Mouse (Mus musculus): Measurements from ENCODE around the gene Rpl19. TPM values are rescaled to one million over a fixed set of nuclear protein-coding genes. Genes with fewer than 3 reads are reported as not detected.
A peak's percentile ranks its signal among the peaks of the same experiment; 100 is the strongest.

The Rpl19 gene
- total RNA-seq, 1 experiment from 2014 or later = 1,171 TPM

GRCm38 (mm10) chr11:98075195-98075808 is 48.8 kb downstream of the Rpl19 start:
- peak; percentile 83 for ATAC-seq (replicated peaks; ENCODE audit: insufficient number of reproducible peaks, low FRiP score, low TSS enrichment, poor library complexity, severe bottlenecking)

- ATAC-seq (replicated peaks; ENCODE audit: insufficient number of reproducible peaks, low FRiP score, low TSS enrichment, poor library complexity, severe bottlenecking) = no peak
These were observed 50.6 kb downstream of the Rpl19 start for GRCm38 (mm10) chr11:98077086-98077485.

Other genes starting within 250 kb of the Rpl19 start
- 1,225 to 1,795 TPM (median 1,736 TPM) in 3 replicates for gene Rpl23, start 244.3 kb upstream of the Rpl19 start, total RNA-seq (2017)
- 199 to 392 TPM (median 246 TPM) in 3 replicates for gene Lasp1, start 227.7 kb upstream of the Rpl19 start, total RNA-seq (2017)
- 0.96 to 3.0 TPM in 2 of 3 replicates, not detected in the other for gene B230217C12Rik, start 185.9 kb upstream of the Rpl19 start, total RNA-seq (2017)
- 0.53 to 2.1 TPM (median 1.5 TPM) in 3 replicates for gene Fbxo47, start 142.6 kb upstream of the Rpl19 start, total RNA-seq (2017)
- gene Plxdc1, start 40.3 kb upstream of the Rpl19 start, total RNA-seq (2017) = 1.6 to 2.8 TPM (median 2.4 TPM) in 3 replicates
- 67.7 to 97.0 TPM (median 83.6 TPM) in 3 replicates for gene Arl5c, start 30.5 kb upstream of the Rpl19 start, total RNA-seq (2017)
- gene Cacnb1, start 3.7 kb upstream of the Rpl19 start, total RNA-seq (2017) = 1.6 to 3.5 TPM (median 3.3 TPM) in 3 replicates
- 1.1 TPM in 1 of 3 replicates, not detected in the others for gene Stac2, start 26.8 kb downstream of the Rpl19 start, total RNA-seq (2017)
- 26.2 to 33.1 TPM (median 27.1 TPM) in 3 replicates for gene Fbxl20, start 123.7 kb downstream of the Rpl19 start, total RNA-seq (2017)
- gene Med1, start 166.6 kb downstream of the Rpl19 start, total RNA-seq (2017) = 23.7 to 46.9 TPM (median 25.9 TPM) in 3 replicates
- gene Cdk12, start 176.3 kb downstream of the Rpl19 start, total RNA-seq (2017) = 54.4 to 102 TPM (median 56.3 TPM) in 3 replicates

All from monocyte, adult 5-6 weeks (primary cell).